Comparison of ENCODE assay signal across 13 mouse cellular contexts in genomic region chr8:44979245-44979644, GRCm38 (mm10). TPM values are rescaled to one million over a fixed set of nuclear protein-coding genes. Genes with fewer than 3 reads are reported as not detected.
A peak's percentile ranks its signal among the peaks of the same experiment; 100 is the strongest.
DNase-seq lines count a peak whose midpoint lies in the region; ATAC-seq and TF ChIP-seq lines count a peak whose summit lies in the region.
"Had no signal": no experiment of that assay in that cellular context is flagged by ENCODE, and none has a peak within 500 bp of the region (broad histone marks: within the 10 kb centered on the region; RNA-seq: fewer than 3 reads in every experiment).

No protein-coding gene starts in this region.

- H3K36me3 ChIP-seq in heart, adult 2 months (ENCODE audit: control insufficient read depth, insufficient read depth, low read length): no peaks in the 10 kb centered on the region; the same call in 1 of the 2 replicates
- no peaks in the 10 kb centered on the region for H3K36me3 ChIP-seq in kidney, postnatal 0 days (ENCODE audit: insufficient read depth, low read length)
- no peaks in the 10 kb centered on the region for H3K36me3 ChIP-seq in kidney, adult 2 months (ENCODE audit: control insufficient read depth, insufficient read depth, low read length)
- peaks cover 13% of the 10 kb centered on the region for H3K36me3 ChIP-seq in ES-E14 (ENCODE audit: control insufficient read depth, insufficient read depth, low read length, poor library complexity, severe bottlenecking)
- no peaks in the 10 kb centered on the region for H3K36me3 ChIP-seq in intestine, embryonic 16.5 days (ENCODE audit: control insufficient read depth, insufficient read depth, low read length)
- H3K36me3 ChIP-seq: midbrain, embryonic 12.5 days had no signal

- H3K4me2 ChIP-seq in kidney, postnatal 0 days (ENCODE audit: low read length): no peak overlapping the region
- no peak overlapping the region for H3K4me2 ChIP-seq in intestine, embryonic 16.5 days (ENCODE audit: low read depth, low read length)
- H3K4me2 ChIP-seq: midbrain, embryonic 12.5 days had no signal

- intact Hi-C loops in heart, adult 2 months (cut with DNase I): no loop called here

- peak overlapping the region; percentile 79 for H3K27ac ChIP-seq in heart, adult 2 months
- H3K27ac ChIP-seq in kidney, postnatal 0 days: 0 out of 2 replicates have a peak overlapping the region, but pooled peaks have one; percentile 31
- no peak overlapping the region for H3K27ac ChIP-seq in kidney, adult 2 months (ENCODE audit: insufficient read depth, low read depth, low read length)
- H3K27ac ChIP-seq in ES-E14 (ENCODE audit: insufficient read depth, low read depth, low read length, poor library complexity, severe bottlenecking): peak overlapping the region; percentile 59; the same call in 1 of the 2 replicates
- peak overlapping the region; percentile 67 for H3K27ac ChIP-seq in intestine, embryonic 16.5 days (ENCODE audit: low read length)

- no peaks in the 10 kb centered on the region; the same call in 1 of the 2 replicates for H3K79me2 ChIP-seq in heart, adult 2 months (replicated peaks; ENCODE audit: control insufficient read depth, insufficient read depth, low read length)

- H3K27me3 ChIP-seq in heart, adult 2 months (ENCODE audit: control insufficient read depth, insufficient read depth, low read length): no peaks in the 10 kb centered on the region
- H3K27me3 ChIP-seq in kidney, postnatal 0 days (ENCODE audit: insufficient read depth, low read length): no peaks in the 10 kb centered on the region
- no peaks in the 10 kb centered on the region for H3K27me3 ChIP-seq in kidney, adult 2 months (replicated peaks; ENCODE audit: control insufficient read depth, insufficient read depth, low read length)
- no peaks in the 10 kb centered on the region for H3K27me3 ChIP-seq in intestine, embryonic 16.5 days (replicated peaks; ENCODE audit: control insufficient read depth, insufficient read depth, low read length)
- H3K27me3 ChIP-seq: limb, embryonic 13.5 days had no signal

- in situ Hi-C loops in ES-E14 (cut with MboI; ENCODE audit: low sequenced_read_pairs in 2 of 2, unreplicated experiment in 2 of 2): no loop called here

- TF ChIP-seq EP300 in heart, adult 2 months (IDR thresholded peaks at IDR 0.05; ENCODE audit: insufficient read depth, low read depth, low read length): no peak

- H3K9me3 ChIP-seq in kidney, postnatal 0 days (replicated peaks; ENCODE audit: low read length): no peaks in the 10 kb centered on the region
- H3K9me3 ChIP-seq in ES-E14 (ENCODE audit: control insufficient read depth, insufficient read depth, low read depth, low read length): no peaks in the 10 kb centered on the region
- H3K9me3 ChIP-seq in intestine, embryonic 16.5 days (ENCODE audit: control insufficient read depth, low read length): no peaks in the 10 kb centered on the region
- H3K9me3 ChIP-seq: limb, embryonic 13.5 days; midbrain, embryonic 12.5 days had no signal

- TF ChIP-seq POLR2A in heart, adult 2 months (IDR thresholded peaks at IDR 0.05; ENCODE audit: insufficient read depth, low read depth, low read length): no peak
- TF ChIP-seq POLR2A in kidney, adult 2 months (IDR thresholded peaks at IDR 0.05; ENCODE audit: low read depth, low read length): no peak

- no peak overlapping the region for H3K9ac ChIP-seq in heart, adult 2 months (ENCODE audit: low read depth, low read length)
- no peak overlapping the region for H3K9ac ChIP-seq in kidney, postnatal 0 days (ENCODE audit: low read depth, low read length)
- H3K9ac ChIP-seq in ES-E14 (ENCODE audit: insufficient read depth, low read depth, low read length, poor library complexity, severe bottlenecking): no peak overlapping the region
- no peak overlapping the region for H3K9ac ChIP-seq in intestine, embryonic 16.5 days (ENCODE audit: low read depth, low read length)
- H3K9ac ChIP-seq: midbrain, embryonic 12.5 days had no signal

- no peak for DNase-seq in heart, adult 2 months
- no peak for DNase-seq in heart, adult 9 months (ENCODE audit: low spot score in 2 of 2)
- DNase-seq in kidney, postnatal 0 days (ENCODE audit: low spot score): no peak
- DNase-seq in kidney, adult 2 months: no peak
- DNase-seq in ES-E14 (ENCODE audit: low read depth, low spot score): peak; percentile 90
- no peak for DNase-seq in right cerebral cortex, adult 18-20 months
- no peak for DNase-seq in neural tube, embryonic 10.5 days (ENCODE audit: extremely low spot score, low spot score)
- DNase-seq: embryo, embryonic 11 days; kidney, postnatal 4 days; lung, postnatal 10 days had no signal

- H3K4me1 ChIP-seq in heart, adult 2 months (ENCODE audit: control insufficient read depth, insufficient read depth, low read length): peaks cover 2% of the 10 kb centered on the region; the same call in 1 of the 2 replicates
- 0 out of 2 replicates have a peak, but pooled peaks cover 5% of the 10 kb centered on the region for H3K4me1 ChIP-seq in kidney, postnatal 0 days (replicated peaks; ENCODE audit: insufficient read depth, low read length)
- H3K4me1 ChIP-seq in kidney, adult 2 months (ENCODE audit: control insufficient read depth, insufficient read depth, low read length): peaks cover 6% of the 10 kb centered on the region; the same call in 1 of the 2 replicates
- H3K4me1 ChIP-seq in ES-E14 (ENCODE audit: control insufficient read depth in 2 of 2, insufficient read depth in 2 of 2, low read length in 2 of 2, poor library complexity in 1 of 2): peaks cover 15 to 25% of the 10 kb centered on the region in 2 experiments
- H3K4me1 ChIP-seq in intestine, embryonic 16.5 days (ENCODE audit: control insufficient read depth, insufficient read depth, low read length): peaks cover 35% of the 10 kb centered on the region

- 0 out of 2 replicates have a peak, but pooled peaks have one; percentile 11 for TF ChIP-seq CTCF in heart, adult 2 months (IDR thresholded peaks at IDR 0.05)
- TF ChIP-seq CTCF in kidney, postnatal 0 days (IDR thresholded peaks at IDR 0.05; ENCODE audit: low read depth): no peak
- TF ChIP-seq CTCF in kidney, adult 2 months (conservative IDR thresholded peaks at IDR 0.05; ENCODE audit: insufficient read depth, insufficient read length, low read depth, low read length): no peak

- WGBS in heart, adult 2 months: 21% methylated on average over 6 of the region's 6 CpGs
- WGBS in kidney, postnatal 0 days: 48% methylated on average over 6 of the region's 6 CpGs
- WGBS in kidney, adult 2 months: 55% methylated on average over 6 of the region's 6 CpGs
- 35% methylated on average over 6 of the region's 6 CpGs for WGBS in intestine, embryonic 16.5 days

- ATAC-seq in kidney, postnatal 0 days (replicated peaks; ENCODE audit: low FRiP score, low read depth): no peak
- no peak for ATAC-seq in intestine, embryonic 16.5 days

- H3K4me3 ChIP-seq in heart, adult 2 months: no peak overlapping the region
- H3K4me3 ChIP-seq in kidney, postnatal 0 days (replicated peaks; ENCODE audit: low read depth, low read length): no peak overlapping the region
- no peak overlapping the region for H3K4me3 ChIP-seq in kidney, adult 2 months (ENCODE audit: insufficient read depth, low read depth, low read length)
- H3K4me3 ChIP-seq in ES-E14 (ENCODE audit: insufficient read depth in 1 of 2, low read depth in 1 of 2, low read length in 2 of 2, poor library complexity in 1 of 2, severe bottlenecking in 1 of 2): no peak overlapping the region
- H3K4me3 ChIP-seq in intestine, embryonic 16.5 days (ENCODE audit: low read length): no peak overlapping the region
- H3K4me3 ChIP-seq: limb, embryonic 13.5 days; midbrain, embryonic 12.5 days had no signal

TF ChIP-seq in ES-E14, 5 proteins besides CTCF, POLR2A, EP300 and RAD21:
- TF ChIP-seq CHD2 (IDR thresholded peaks at IDR 0.05; ENCODE audit: low read depth, low read length) (peak; percentile 71; the same call in 1 of the 2 replicates), HCFC1 (IDR thresholded peaks at IDR 0.05; ENCODE audit: borderline replicate concordance, insufficient read depth, low read length) (no peak), ZNF384 (IDR thresholded peaks at IDR 0.05; ENCODE audit: low read depth, low read length) (no peak), MAFK (IDR thresholded peaks at IDR 0.05; ENCODE audit: insufficient read depth, low read depth, low read length) (peak; percentile 85), ZC3H11A (IDR thresholded peaks at IDR 0.05; ENCODE audit: borderline replicate concordance, low read depth, low read length) (no peak)

RNA-seq across cellular contexts. Expression of gene Fat1, which starts 44.0 kb away (rescaled TPM):
- 10 to 100 TPM; 16.6 to 18.7 TPM for total RNA-seq in heart, adult 2 months (2021)
- polyA plus RNA-seq in heart, adult 2 months (2012; rRNA removed): 9.8 and 14.0 TPM in 2 replicates
- polyA plus RNA-seq in kidney, postnatal 0 days (2015; fragmentation: Nextera tagmentation; extraction: Ambion mirVana): 13.3 and 15.9 TPM in 2 replicates
- 16.7 and 24.6 TPM in 2 replicates for polyA plus RNA-seq in kidney, adult 2 months (2012; rRNA removed)
- total RNA-seq in ES-E14 (2012; rRNA removed): 196 and 265 TPM in 2 replicates
- polyA plus RNA-seq in intestine, embryonic 16.5 days (2015; fragmentation: Nextera tagmentation; extraction: Ambion mirVana): 10.8 and 11.4 TPM in 2 replicates
